Mouse (Mus musculus) layer of hippocampus, postnatal 10 days (tissue): ENCODE results near the gene Pgghg. TPM values are rescaled to one million over a fixed set of nuclear protein-coding genes. Genes with fewer than 3 reads are reported as not detected.

Experiments used
- DNase-seq, 2 experiments: peaks; one replicate each; pipeline ENCODE4 v3.0.0; 2021; ENCODE audit warnings: low spot score in 2 of 2
- long read RNA-seq: library from polyadenylated mRNA; stranded (forward); transcript quantifications from one replicate; pipeline ENCODE4 v2.0.0, GENCODE M21; 2023
- total RNA-seq, 2 experiments: library from RNA; stranded (reverse); gene quantifications; 2 replicates each; pipeline ENCODE4 v1.2.3; 2021

Gene Pgghg
- total RNA-seq: 1 to 10 TPM; 4.2 to 5.0 TPM
- long read RNA-seq, partial matches to known transcripts: 0 of 3 reads
- long read RNA-seq, other reads (novel, unspliced or antisense): 3 of 3 reads

DNA sequence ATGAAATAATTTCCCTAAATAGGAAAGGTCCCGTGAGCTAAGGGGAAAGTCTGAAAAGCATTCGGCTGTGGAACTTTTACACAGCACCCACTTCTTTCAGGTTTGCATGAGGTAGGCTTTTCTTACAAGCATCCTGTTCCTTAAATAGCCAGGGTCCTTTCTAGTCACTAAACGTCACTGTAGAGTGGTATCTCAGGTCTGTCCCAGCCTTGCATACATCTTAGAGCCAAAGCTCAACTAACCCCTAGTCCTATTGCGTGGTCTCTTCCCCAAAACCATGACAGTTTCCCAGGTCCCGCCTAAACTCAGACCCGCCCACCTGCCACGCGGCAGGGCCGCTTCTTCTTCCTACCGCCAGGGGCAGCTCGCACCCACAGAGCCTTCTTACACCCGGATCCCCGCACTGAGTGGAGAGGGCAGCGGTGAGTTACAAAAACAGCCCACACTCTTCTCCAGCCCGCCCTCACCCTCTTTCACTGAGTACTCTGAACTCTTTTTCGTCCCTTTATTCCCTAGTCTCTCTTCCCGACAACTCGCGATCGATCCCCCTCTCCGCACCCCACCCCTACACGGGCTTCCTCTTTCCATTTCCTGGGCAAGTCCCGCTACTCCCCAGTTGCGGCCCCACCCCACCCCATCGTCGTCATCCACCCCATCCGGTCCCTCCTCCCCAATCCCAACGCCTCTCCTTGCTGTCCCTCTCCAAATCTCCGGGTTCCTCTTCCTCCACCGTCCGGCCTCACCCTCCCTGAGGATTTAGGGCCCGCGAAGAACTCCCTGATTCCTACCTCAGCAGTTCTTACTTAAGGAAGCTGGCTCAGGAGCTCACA, at the start of gene Pgghg:
Gene Pgghg, plus strand, starts transcription at position 170 of the 830 bp plus-strand sequence.
- peak; percentile 57 to 70 for DNase-seq

DNA sequence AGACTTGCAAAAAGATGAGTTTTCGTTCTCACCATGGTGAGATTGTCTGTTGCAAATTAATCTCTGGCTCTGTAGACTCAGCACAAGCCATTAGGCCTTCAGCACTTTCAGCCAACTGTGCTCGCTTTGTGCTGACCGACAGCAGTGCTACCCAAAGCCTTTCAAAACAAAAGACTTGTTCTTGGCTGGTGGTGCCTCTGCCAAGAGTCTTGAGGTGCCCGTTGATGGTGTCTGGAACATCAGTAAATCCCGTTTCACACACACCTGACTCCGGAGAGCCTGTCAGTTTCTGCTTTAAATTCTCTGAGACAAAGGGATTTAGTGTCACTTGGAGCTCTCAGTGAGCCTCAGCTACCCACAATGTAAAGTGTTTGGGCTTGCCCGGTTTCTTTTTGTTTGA, 47.2 kb upstream of the Pgghg start:
- no peak for DNase-seq

DNA sequence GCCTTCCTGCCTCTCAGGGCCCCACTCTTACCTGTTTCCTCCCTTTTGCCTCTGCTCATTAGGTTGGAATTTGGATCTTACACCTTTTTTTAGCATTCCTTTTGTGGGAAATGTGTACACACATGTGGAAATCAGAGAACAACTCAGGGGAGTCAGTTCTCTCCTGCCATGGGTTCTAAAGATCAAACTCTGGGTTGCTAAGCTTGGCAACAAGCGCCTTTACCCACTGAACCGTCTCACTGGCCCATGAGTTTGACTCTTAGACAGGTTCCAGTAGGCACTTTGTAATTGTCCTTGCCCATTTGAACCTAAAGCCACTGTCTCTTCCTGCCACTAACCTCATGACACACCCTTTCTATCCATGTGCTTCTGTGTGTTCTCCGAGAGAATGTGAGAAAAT, 46.6 kb upstream of the Pgghg start:
- DNase-seq: no peak

DNA sequence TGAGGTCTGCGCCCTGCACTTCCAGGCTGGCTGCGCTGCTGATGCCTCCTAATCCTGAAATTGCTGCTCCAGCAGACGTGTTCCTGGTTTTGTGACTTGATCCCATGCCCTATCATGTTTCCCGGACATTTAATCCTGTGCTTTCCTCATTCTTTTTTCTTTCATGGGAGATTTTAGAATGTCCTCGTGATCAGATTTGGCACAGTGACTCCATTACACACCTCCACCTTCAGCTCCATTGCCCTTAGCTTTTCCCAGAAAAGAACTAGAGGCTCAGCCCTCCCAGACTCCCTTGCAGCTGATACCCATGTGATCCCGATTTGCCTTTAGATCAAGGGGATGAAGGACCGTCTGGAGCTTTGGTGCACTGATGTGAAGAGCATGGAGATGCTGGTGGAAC, 43.3 kb upstream of the Pgghg start:
- no peak for DNase-seq

DNA sequence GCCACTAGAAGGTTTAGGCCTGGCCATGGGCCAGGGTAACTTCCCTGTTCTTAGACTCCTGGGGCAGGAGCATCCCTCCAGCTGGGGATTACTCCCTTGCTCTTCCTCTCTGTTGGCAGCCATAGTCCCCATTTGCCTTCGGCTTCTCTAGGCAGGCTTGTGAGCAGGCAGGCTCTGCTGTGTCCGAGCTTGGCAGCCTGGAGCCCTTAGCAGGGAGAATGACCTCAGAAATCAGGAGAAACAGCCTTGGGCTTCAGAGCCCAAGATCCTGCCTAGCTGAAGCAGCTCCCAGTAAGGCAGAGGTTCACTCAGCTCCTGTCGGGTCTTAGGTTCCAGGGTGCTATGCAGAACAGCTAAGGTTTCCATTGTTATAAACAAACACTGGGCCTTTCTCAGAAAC, 42.1 kb upstream of the Pgghg start:
- no peak for DNase-seq

DNA sequence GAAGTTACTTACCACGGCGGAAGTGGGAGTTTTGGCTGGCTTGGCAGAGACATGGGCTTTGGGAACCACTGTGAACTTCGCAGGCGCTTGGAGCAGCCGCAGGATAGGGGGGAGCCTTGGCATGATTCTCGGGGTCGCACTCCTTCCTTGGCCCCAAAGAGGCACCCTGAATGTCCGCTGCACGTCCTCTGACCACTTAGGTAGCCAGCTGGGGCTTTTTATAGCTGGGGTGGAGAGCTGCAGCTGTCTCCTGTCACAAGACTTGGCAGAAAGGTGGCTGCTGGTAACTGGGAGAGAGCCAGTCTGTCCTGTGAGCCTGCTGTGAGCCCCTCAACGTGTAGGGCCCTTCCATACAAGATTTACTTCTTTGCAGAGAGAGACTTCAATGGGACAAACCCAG, 41.0 kb upstream of the Pgghg start, which contains the start of gene Cox8b:
Gene Cox8b, minus strand, starts transcription at position 227 of the 400 bp plus-strand sequence.
- DNase-seq: no peak

DNA sequence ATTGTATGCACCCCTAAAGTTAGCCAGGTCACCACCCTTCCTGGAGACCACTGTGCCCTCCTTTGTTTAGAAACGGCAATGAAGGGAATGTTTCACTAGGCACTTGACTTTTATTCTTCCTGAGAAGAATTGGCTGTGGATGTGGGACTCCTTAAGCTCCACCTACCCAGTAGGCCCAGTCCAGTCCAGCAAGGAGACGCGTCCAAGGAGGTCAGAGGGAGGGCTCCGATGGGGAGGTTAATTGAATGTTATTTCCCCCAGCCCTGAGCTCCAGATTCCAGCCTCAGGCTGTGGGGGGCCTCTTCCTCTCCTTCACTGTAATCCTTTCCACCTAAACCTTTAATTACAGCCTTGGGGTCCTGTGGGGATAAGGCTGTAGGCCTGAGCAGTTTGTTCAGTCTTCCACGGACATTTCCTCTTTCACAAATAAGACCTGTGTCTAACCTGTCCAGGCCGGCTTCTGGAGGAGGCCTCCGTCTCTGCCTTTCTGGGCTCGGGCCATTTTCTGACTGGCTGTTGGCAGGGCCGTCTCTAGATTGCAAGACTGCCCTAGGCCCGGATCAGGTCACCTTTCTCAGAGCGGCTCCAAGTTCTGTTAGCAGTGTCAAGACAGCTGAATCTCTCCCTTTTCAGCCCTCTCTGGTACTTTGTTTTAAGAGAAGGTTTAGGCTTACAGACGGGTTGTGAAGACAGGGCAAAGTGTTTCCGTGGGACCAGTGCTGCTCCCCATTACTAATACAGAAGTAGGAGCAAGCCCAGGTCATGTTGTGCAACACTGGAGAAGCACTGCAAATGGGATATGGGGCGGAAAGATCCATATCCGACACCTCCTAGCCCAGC, 38.9 kb upstream of the Pgghg start:
- DNase-seq: no peak

DNA sequence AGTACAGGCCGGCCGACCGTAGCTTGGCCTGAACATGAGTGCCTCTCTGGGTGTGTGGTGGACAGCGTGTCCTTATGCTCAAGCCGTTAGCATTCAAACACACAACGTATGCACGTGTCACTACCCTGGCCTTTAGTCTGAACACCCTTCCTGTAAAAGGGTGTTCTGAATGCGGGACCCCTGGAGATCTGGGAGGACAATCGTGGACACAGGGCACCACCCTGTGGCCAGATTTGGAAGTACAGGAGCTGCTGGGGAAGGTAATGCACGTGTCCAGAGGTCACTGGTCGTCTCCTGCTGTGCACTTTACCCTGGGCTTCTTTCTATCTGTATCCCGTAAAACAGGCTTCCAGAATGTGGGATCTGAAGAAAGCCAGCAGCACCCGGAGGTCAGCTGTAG, 38.0 kb upstream of the Pgghg start:
- peak; percentile 87 to 90 for DNase-seq

DNA sequence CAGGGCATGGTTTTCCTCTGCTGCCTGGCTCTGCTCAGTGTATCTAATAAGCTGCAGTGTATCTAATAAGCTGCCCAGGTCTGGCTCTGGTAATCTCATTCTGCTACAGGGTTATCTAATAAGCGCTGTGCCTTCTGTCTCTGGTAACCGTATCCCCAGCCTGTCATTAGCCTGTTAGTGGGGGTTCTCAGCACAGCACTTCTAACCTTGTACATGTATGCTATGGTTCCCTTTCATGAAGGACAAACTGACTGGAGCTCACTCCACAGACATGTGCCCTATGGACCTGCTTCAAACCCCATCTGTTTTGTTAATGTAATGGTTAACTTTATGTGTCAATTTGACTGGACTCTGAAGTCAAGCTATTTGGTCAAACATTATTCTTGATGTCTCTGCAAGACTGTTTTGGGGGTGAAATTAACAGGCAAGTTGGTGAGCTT, 35.5 kb upstream of the Pgghg start:
- no peak for DNase-seq

DNA sequence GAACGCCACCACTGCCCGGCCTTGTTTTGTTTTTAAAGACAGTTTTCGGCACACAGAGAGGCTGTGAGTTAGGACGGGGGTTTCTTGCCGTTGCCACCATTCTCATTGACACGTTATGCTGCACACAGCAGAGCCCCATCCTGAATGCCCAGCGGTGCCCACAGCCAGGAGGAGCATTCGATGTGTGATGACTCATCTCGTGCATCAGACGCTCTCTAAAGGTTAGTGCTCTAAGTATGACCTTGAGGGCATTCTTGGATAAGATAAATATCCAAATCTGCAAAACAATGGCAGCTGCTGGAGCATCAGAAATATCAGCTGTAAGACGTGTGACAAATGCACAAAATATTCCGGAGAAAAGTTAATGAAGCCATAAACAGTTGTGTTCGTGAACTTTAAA, 34.1 kb upstream of the Pgghg start:
- DNase-seq: no peak

DNA sequence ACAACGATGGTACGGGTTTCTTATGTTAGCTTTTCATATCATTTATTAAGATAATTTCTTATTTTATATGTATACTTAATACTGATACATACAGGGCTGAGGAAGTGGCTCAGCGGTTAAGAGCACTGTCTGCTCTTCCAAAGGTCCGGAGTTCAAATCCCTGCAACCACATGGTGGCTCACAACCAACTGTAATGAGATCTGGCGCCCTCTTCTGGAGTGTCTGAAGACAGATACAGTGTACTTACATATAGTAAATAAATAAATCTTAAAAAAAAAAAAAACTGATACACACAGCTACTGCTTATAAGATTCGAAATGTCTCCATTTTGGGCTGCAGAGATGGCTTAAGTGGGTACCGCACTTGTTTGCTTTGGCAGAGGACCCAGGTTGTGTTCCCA, 33.5 kb upstream of the Pgghg start:
- no peak for DNase-seq

DNA sequence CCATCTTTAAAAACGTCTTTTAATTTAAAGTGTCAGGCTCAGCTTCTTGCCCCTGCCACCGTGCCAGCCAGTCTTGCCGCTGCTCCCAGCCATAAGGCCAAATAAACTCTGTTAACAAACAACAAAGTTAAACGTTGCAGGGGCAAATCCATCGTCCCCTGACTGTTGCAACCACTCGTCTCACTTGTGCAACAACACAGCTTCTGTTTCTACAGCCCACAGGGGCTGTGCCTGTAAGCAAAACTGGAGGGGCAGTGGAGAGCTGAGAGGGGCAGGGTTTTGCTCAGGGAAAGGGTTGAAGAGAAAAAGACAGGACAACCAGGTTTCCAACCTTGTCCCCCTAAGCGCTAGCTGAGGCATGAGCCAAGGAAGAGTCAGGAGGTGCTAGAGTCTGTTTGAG, 33.0 kb upstream of the Pgghg start:
- DNase-seq: no peak

DNA sequence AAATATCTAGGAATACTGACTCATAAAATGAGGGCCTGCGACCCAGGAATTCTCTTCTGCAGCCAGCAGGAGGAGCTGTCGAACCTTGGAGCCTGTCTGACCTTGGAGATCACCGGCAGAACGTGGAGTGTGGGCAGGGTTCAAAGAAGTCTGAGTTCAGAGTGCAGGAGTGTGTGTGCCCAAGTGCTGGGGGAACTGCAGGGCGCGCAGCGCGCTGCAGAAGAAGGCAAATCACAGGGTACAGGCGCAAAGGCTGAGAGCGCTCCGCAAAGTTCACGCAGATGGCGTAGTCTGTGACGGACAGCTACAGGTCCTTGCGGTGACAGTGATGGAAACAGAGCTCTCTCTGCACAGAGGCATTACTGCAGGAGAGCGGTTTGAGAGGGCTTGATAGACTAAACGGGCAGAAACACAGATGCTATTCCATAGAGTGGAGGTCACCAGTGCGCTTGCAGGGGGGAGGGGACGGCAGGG, 32.5 kb upstream of the Pgghg start:
- DNase-seq: peak; percentile 67 to 80

DNA sequence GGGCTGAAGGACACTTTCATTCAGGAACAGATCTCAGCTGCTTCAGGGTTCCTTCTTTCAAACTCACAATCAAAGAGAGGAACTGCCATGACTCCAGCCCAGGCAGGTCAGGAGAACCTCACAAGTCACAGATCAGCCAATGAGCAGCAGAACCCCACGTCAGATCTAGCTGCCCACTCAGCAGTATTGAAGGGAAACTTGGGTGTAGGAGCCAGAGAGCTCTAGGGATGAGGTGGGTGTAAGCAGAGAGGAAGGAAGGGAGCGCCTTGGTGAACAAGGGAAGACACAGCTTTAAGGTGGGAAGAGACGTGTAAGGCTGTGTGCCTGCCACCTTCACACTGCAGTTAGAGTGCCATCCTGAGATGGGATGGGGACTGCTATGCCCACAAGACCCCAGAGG, 28.9 kb upstream of the Pgghg start:
- no peak for DNase-seq

DNA sequence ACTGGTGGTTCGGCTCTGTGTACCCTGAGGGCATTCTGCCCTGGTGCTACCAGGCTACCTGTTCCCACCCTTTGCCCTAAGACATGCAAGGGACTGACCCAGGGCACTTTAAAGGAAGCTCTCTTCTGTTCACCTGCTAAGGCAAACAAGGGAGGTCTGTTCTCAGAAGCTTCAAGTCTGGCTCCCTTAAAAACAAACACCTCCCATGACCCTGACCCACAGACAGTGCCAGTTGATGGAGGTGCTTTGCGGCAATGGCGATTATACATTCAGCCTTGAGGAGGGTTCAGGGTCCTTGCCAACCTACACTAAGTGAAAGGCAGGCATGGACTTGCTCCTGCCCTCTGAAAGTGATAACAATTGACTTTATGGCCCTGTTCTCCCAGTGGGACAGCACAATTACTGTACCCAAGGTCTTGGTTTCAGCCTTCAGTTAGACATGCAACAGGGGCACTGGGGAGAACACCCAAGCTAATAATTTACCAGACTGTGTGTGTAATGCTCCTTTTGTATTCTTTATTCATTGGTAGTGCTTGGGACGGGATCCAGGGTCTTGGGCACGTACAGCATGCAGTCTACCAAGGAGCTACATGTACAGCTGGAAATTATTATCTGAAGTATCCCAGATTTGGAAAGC, 28.2 kb upstream of the Pgghg start:
- no peak for DNase-seq

DNA sequence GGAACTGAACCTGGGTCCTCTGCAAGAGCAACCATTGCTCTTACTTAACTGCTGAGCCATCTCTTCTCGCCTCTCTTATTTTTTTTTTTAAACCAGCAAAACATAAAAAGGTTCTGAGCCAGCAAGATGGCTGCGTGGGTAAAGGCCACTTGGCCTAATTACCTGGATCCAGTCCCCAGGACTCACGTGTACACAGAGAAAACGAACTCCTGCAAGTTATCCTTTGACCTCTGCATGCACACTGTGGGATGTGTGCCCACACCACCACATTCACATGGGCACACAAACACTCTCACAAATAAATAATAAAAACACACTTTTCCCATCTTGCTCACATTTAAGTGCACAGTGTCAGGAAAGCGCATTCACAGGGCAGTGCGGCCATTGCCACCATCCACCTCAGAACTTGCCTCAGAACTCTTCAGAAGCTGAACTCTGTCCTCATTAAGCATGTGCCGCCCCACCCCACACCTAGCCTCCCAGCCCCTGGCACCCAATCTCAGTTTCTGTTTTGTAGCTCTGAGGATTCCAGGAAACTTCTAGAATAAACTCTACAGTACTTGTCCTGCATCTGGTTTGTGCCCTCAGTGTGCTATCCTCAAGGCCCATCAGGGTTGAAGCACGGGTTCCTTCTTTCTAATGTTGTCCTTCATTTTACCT, 27.0 kb upstream of the Pgghg start:
- no peak for DNase-seq

DNA sequence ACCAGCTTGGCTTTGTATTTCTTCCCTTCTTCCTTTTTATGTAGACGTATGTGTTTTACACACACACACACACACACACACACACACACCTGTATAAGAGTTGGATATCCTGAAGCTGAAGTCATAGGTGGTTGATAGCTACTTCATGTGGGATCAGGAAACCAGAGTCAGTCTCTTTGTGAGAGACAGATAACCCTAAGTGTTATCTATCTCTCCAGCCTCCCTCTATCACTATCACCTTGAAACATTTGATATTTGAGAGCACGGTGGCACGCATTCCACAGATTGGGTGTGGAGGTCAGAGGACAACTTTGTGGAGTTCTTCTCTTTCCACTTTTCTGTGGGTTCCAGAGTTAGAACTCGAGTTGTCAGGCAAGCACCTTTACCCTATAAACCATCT, 21.3 kb upstream of the Pgghg start:
- DNase-seq: no peak

DNA sequence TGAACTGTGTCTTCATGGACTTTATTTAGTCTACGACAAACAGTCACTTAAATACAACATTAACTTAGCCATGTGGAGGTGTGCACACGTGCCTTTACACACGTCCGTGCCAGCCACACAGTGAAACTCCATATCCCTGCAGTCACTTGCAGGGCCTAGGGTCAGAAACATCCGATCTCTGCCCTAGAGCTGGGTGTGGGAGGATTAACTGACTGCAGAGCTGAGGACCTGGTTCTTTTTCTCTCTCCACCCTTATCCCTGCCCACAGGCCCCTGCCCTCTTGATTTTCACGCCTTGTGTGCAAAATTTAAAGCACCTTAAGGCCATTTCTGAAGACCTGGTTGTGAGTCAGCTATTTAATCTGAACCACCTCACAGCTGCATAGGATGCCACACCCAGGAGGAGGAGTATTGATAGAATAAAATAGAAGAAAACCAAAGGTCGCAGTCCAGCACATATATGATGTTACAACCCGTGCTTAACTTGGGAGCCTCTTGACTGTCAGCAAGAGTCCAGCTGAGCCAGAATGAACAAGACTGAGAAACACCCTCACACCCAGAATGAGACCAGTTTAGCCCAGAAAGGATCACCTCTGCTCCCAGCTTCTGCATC, 20.7 kb upstream of the Pgghg start, which contains the start of gene Nlrp6:
Gene Nlrp6, plus strand, starts transcription at position 485 of the 612 bp plus-strand sequence.
- no peak for DNase-seq

DNA sequence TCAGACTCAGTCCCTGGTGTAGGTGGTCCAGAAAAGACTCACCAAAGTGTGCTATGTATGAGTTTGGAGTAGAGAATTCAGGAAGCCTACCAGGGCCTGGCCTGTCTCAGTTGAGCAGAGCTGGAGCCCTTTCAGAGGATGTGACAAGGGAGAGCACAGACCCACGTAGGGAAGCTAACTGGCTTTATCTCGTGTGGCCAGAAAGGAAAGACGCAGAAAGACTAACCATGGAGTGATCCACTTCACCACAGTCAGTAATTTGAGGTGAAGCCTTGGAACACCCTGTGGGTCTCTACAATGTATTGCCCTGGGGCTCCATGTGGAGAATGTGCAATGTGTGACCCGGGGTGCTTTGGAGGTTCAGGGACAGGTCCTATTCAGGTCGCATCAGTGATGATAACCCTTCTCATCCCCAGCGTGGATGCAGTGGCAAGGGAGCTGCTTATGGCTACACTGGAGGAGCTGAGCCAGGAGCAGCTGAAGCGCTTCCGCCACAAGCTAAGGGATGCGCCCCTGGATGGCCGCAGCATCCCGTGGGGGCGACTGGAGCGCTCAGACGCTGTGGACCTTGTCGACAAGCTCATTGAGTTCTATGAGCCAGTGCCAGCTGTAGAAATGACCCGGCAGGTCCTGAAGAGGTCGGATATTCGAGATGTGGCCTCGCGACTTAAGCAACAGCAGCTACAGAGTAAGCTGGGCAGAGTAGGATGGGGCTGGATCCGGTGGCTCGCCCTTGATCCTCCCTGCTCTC, 19.8 kb upstream of the Pgghg start:
- DNase-seq: no peak
